Comparison of ENCODE assay signal across 24 mouse cellular contexts in genomic region chr5:142953641-142954040, GRCm38 (mm10). TPM values are rescaled to one million over a fixed set of nuclear protein-coding genes. Genes with fewer than 3 reads are reported as not detected.
DNase-seq lines count a peak whose midpoint lies in the region; ATAC-seq and TF ChIP-seq lines count a peak whose summit lies in the region.
"Had no signal": no experiment of that assay in that cellular context is flagged by ENCODE, and none has a peak within 500 bp of the region (broad histone marks: within the 10 kb centered on the region; RNA-seq: fewer than 3 reads in every experiment).

No protein-coding gene starts in this region.

- no peak overlapping the region for H3K4me3 ChIP-seq in layer of hippocampus, adult 2 months
- no peak overlapping the region for H3K4me3 ChIP-seq in midbrain, embryonic 10.5 days
- H3K4me3 ChIP-seq in midbrain, embryonic 13.5 days (replicated peaks) = no peak overlapping the region
- H3K4me3 ChIP-seq in cortical plate, adult 2 months (ENCODE audit: insufficient read depth, low read length) = no peak overlapping the region
- no peak overlapping the region for H3K4me3 ChIP-seq in forebrain, embryonic 11.5 days (ENCODE audit: low read depth, low read length)
- H3K4me3 ChIP-seq: embryonic facial prominence, embryonic 13.5 days; embryonic facial prominence, embryonic 15.5 days; erythroblast, embryonic 14.5 days; forebrain, embryonic 12.5 days had no signal

- no peak for TF ChIP-seq POLR2A in cortical plate, adult 2 months (IDR thresholded peaks at IDR 0.05; ENCODE audit: extremely low read depth, insufficient read depth, low read length)

- WGBS in midbrain, embryonic 10.5 days = 79% methylated on average over 3 of the region's 3 CpGs
- WGBS in midbrain, embryonic 13.5 days = 59% methylated on average over 3 of the region's 3 CpGs
- WGBS in forebrain, embryonic 11.5 days = 45% methylated on average over 3 of the region's 3 CpGs

- no peak overlapping the region for H3K4me2 ChIP-seq in midbrain, embryonic 13.5 days (replicated peaks)
- H3K4me2 ChIP-seq in forebrain, embryonic 11.5 days (ENCODE audit: low read depth, low read length, severe bottlenecking) = no peak overlapping the region
- H3K4me2 ChIP-seq: embryonic facial prominence, embryonic 13.5 days; embryonic facial prominence, embryonic 15.5 days; forebrain, embryonic 12.5 days had no signal

- H3K4me1 ChIP-seq in midbrain, embryonic 10.5 days = peaks cover 3% of the 10 kb centered on the region
- no peaks in the 10 kb centered on the region for H3K4me1 ChIP-seq in midbrain, embryonic 13.5 days (replicated peaks)
- no peaks in the 10 kb centered on the region for H3K4me1 ChIP-seq in cortical plate, adult 2 months (ENCODE audit: control insufficient read depth, insufficient read depth, low read length)
- no peaks in the 10 kb centered on the region for H3K4me1 ChIP-seq in forebrain, embryonic 11.5 days (replicated peaks; ENCODE audit: control insufficient read depth, insufficient read depth, low read length)
- H3K4me1 ChIP-seq: embryonic facial prominence, embryonic 15.5 days; forebrain, embryonic 12.5 days had no signal

- no peak for DNase-seq in layer of hippocampus, adult 2 months (ENCODE audit: low spot score in 2 of 2)
- no peak for DNase-seq in layer of hippocampus, adult 9-10 months (ENCODE audit: low spot score)
- no peak for DNase-seq in midbrain, embryonic 10.5 days (ENCODE audit: low spot score)
- peak; percentile 43 for DNase-seq in Muller cell, postnatal 12 days (ENCODE audit: inconsistent ontology term)
- no peak for DNase-seq in forebrain, embryonic 11.5 days (ENCODE audit: low spot score)
- no peak for DNase-seq in layer of hippocampus, adult 11-12 months (ENCODE audit: low spot score)
- DNase-seq: adrenal gland, adult 2 months; adrenal gland, postnatal 10 days; adrenal gland, postnatal 25 days; cerebellum, adult 11-12 months; cerebellum, adult 2 months; cerebellum, adult 9-10 months; cerebellum, postnatal 10 days; cerebellum, postnatal 25 days; embryo, embryonic 11 days had no signal

- no peak overlapping the region for H3K9ac ChIP-seq in midbrain, embryonic 13.5 days (replicated peaks)
- no peak overlapping the region for H3K9ac ChIP-seq in forebrain, embryonic 11.5 days (ENCODE audit: low read length)
- H3K9ac ChIP-seq: embryonic facial prominence, embryonic 13.5 days; embryonic facial prominence, embryonic 15.5 days; forebrain, embryonic 12.5 days had no signal

- H3K9me3 ChIP-seq in midbrain, embryonic 10.5 days (replicated peaks) = no peaks in the 10 kb centered on the region
- H3K9me3 ChIP-seq in midbrain, embryonic 13.5 days = no peaks in the 10 kb centered on the region
- no peaks in the 10 kb centered on the region for H3K9me3 ChIP-seq in forebrain, embryonic 11.5 days (ENCODE audit: control insufficient read depth, low read length)
- H3K9me3 ChIP-seq: embryonic facial prominence, embryonic 13.5 days; embryonic facial prominence, embryonic 15.5 days; forebrain, embryonic 12.5 days; G1E had no signal

- no peaks in the 10 kb centered on the region for H3K36me3 ChIP-seq in midbrain, embryonic 10.5 days
- H3K36me3 ChIP-seq in midbrain, embryonic 13.5 days = no peaks in the 10 kb centered on the region
- H3K36me3 ChIP-seq in forebrain, embryonic 11.5 days (ENCODE audit: control insufficient read depth, insufficient read depth, low read length) = no peaks in the 10 kb centered on the region
- H3K36me3 ChIP-seq: embryonic facial prominence, embryonic 13.5 days; embryonic facial prominence, embryonic 15.5 days; forebrain, embryonic 12.5 days; G1E had no signal

- no peak for ATAC-seq in midbrain, embryonic 13.5 days
- ATAC-seq in forebrain, embryonic 11.5 days (replicated peaks; ENCODE audit: low FRiP score) = no peak
- ATAC-seq: forebrain, embryonic 14.5 days; forebrain, embryonic 16.5 days had no signal

- no peak for TF ChIP-seq CTCF in layer of hippocampus, adult 2 months (conservative IDR thresholded peaks at IDR 0.05)
- TF ChIP-seq CTCF in cortical plate, adult 2 months (IDR thresholded peaks at IDR 0.05; ENCODE audit: extremely low read depth, insufficient read depth, low read length) = no peak

- peak overlapping the region; percentile 75 for H3K27ac ChIP-seq in layer of hippocampus, adult 2 months
- H3K27ac ChIP-seq in midbrain, embryonic 10.5 days (replicated peaks) = 0 out of 2 replicates have a peak overlapping the region, but pooled peaks have one; percentile 28
- H3K27ac ChIP-seq in midbrain, embryonic 13.5 days = no peak overlapping the region
- 0 out of 2 replicates have a peak overlapping the region, but pooled peaks have one; percentile 2 for H3K27ac ChIP-seq in cortical plate, adult 2 months (ENCODE audit: insufficient read depth, low read length)
- no peak overlapping the region for H3K27ac ChIP-seq in forebrain, embryonic 11.5 days (ENCODE audit: low read depth, low read length)
- H3K27ac ChIP-seq: embryonic facial prominence, embryonic 13.5 days; embryonic facial prominence, embryonic 15.5 days; forebrain, embryonic 12.5 days had no signal

- peaks cover 15% of the 10 kb centered on the region for H3K27me3 ChIP-seq in midbrain, embryonic 10.5 days (ENCODE audit: low read depth, poor library complexity, severe bottlenecking)
- no peaks in the 10 kb centered on the region for H3K27me3 ChIP-seq in midbrain, embryonic 13.5 days
- H3K27me3 ChIP-seq in forebrain, embryonic 11.5 days (ENCODE audit: control insufficient read depth, insufficient read depth, low read length) = no peaks in the 10 kb centered on the region; the same call in 1 of the 2 replicates
- H3K27me3 ChIP-seq: embryonic facial prominence, embryonic 13.5 days; embryonic facial prominence, embryonic 15.5 days had no signal

RNA-seq across cellular contexts. Expression of gene Fscn1, which starts 6.5 kb away (rescaled TPM):
- total RNA-seq in layer of hippocampus, adult 2 months (2021) = 100 to 1,000 TPM; 172 to 173 TPM
- 675 and 709 TPM in 2 replicates for polyA plus RNA-seq in midbrain, embryonic 10.5 days (2016; fragmentation: Nextera tagmentation; extraction: Ambion mirVana)
- polyA plus RNA-seq in midbrain, embryonic 13.5 days (2015; fragmentation: Nextera tagmentation; extraction: Ambion mirVana) = 555 TPM in 2 replicates
- polyA plus RNA-seq in cortical plate, adult 2 months (2012; rRNA removed) = 260 and 267 TPM in 2 replicates
- 680 and 728 TPM in 2 replicates for polyA plus RNA-seq in forebrain, embryonic 11.5 days (2014; fragmentation: Nextera tagmentation; extraction: Ambion mirVana)
- total RNA-seq: G1E had no signal
- polyA plus RNA-seq: G1E had no signal

RNA-seq across cellular contexts. Expression of gene Actb, which starts 47.1 kb away (rescaled TPM):
- total RNA-seq in layer of hippocampus, adult 2 months (2021) = 1,000 to 10,000 TPM; 3,149 to 3,251 TPM
- 12,690 and 13,877 TPM in 2 replicates for polyA plus RNA-seq in midbrain, embryonic 10.5 days (2016; fragmentation: Nextera tagmentation; extraction: Ambion mirVana)
- polyA plus RNA-seq in midbrain, embryonic 13.5 days (2015; fragmentation: Nextera tagmentation; extraction: Ambion mirVana) = 15,567 and 17,404 TPM in 2 replicates
- 2,590 and 2,602 TPM in 2 replicates for polyA plus RNA-seq in cortical plate, adult 2 months (2012; rRNA removed)
- 13,526 and 13,808 TPM in 2 replicates for polyA plus RNA-seq in forebrain, embryonic 11.5 days (2014; fragmentation: Nextera tagmentation; extraction: Ambion mirVana)

RNA-seq across cellular contexts. Expression of gene Fbxl18, which starts 58.4 kb away (rescaled TPM):
- 10 to 100 TPM; 36.7 to 39.9 TPM for total RNA-seq in layer of hippocampus, adult 2 months (2021)
- polyA plus RNA-seq in midbrain, embryonic 10.5 days (2016; fragmentation: Nextera tagmentation; extraction: Ambion mirVana) = 23.4 and 24.6 TPM in 2 replicates
- 40.1 and 40.4 TPM in 2 replicates for polyA plus RNA-seq in midbrain, embryonic 13.5 days (2015; fragmentation: Nextera tagmentation; extraction: Ambion mirVana)
- polyA plus RNA-seq in cortical plate, adult 2 months (2012; rRNA removed) = 22.4 and 22.7 TPM in 2 replicates
- polyA plus RNA-seq in forebrain, embryonic 11.5 days (2014; fragmentation: Nextera tagmentation; extraction: Ambion mirVana) = 15.4 and 16.0 TPM in 2 replicates

Comparison
In these comparisons a context has a peak if more than half of its experiments do, and no peak if none do; other contexts are left out.
1. H3K27ac ChIP-seq: peak in layer of hippocampus, adult 2 months (single experiment), midbrain, embryonic 10.5 days (single experiment) and cortical plate, adult 2 months (single experiment); none in midbrain, embryonic 13.5 days (single experiment) and forebrain, embryonic 11.5 days (single experiment).